Mouse (Mus musculus): ENCODE results near the gene Cast. TPM values are rescaled to one million over a fixed set of nuclear protein-coding genes. Genes with fewer than 3 reads are reported as not detected.

Cast gene
- total and polyA plus RNA-seq, 2 experiments from 2014 or later = 30.6 to 48.8 TPM

DNA sequence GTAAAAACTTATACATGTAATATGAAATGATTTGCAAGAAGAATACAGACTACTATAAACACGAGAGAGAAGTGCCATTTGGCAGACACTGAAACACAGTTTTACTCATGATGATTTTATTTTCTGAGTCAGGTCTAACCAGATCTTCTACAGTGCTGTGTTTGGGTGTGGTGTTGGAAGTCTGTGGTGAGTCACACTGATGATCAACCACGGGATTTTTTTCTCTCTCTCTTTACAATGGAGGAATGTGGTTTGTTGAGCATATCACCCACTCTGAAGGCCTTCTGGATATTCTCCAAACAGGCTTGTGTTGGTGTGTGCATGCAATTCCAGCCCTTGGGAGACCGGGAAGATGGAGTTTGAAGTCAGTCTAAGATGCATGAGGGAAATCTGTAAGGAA is 13.5 kb upstream of the Cast start:
- ATAC-seq (ENCODE audit: insufficient read depth, low read depth) = no peak
- H3K9me3 ChIP-seq (replicated peaks; ENCODE audit: control insufficient read depth, low read length) = no peaks in the 10 kb centered on the region
- H3K27me3 ChIP-seq (ENCODE audit: control insufficient read depth, insufficient read depth, low read length) = no peaks in the 10 kb centered on the region
- no peak overlapping the region for H3K4me2 ChIP-seq (ENCODE audit: low read depth, low read length)
- no peaks in the 10 kb centered on the region for H3K4me1 ChIP-seq (ENCODE audit: control insufficient read depth, insufficient read depth)
- H3K27ac ChIP-seq (ENCODE audit: low read depth) = no peak overlapping the region
- TF ChIP-seq CTCF (IDR thresholded peaks at IDR 0.05; ENCODE audit: low read depth) (no peak), EP300 (IDR thresholded peaks at IDR 0.05; ENCODE audit: low read depth) (no peak)
- no peaks in the 10 kb centered on the region for H3K36me3 ChIP-seq (replicated peaks; ENCODE audit: control insufficient read depth, insufficient read depth, low read length)
- no peak overlapping the region for H3K4me3 ChIP-seq (ENCODE audit: low read depth, low read length)
- H3K9ac ChIP-seq (replicated peaks; ENCODE audit: low read depth, low read length) = no peak overlapping the region
- DNase-seq (ENCODE audit: low spot score) = no peak
- WGBS = 53% methylated on average over 3 of the region's 3 CpGs

DNA sequence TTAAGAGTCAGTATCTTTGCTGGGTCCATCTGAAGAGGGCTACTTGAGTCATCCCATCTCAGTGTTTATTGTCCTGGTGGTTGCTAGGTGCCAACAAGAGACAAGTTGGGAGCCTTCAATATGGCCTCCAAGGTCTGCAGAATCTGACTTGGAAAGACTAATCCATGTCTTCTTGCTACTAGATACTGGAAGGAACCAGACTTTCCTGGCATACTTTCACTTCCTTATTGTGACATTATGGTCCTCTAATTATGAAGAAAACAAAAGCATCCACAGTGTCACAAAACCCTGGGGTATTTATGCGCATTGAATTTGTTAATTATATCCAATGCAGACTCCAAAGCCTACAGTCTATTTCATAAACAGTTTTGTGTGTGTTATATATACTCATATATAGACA is 7.1 kb upstream of the Cast start:
- H3K27me3 ChIP-seq (ENCODE audit: control insufficient read depth, insufficient read depth, low read length) = no peaks in the 10 kb centered on the region
- no peak overlapping the region for H3K9ac ChIP-seq (replicated peaks; ENCODE audit: low read depth, low read length)
- ATAC-seq (ENCODE audit: insufficient read depth, low read depth) (no peak), DNase-seq (ENCODE audit: low spot score) (no peak)
- H3K4me2 ChIP-seq (ENCODE audit: low read depth, low read length) = no peak overlapping the region
- TF ChIP-seq EP300 (IDR thresholded peaks at IDR 0.05; ENCODE audit: low read depth) = no peak
- TF ChIP-seq CTCF (IDR thresholded peaks at IDR 0.05; ENCODE audit: low read depth) = no peak
- H3K9me3 ChIP-seq (replicated peaks; ENCODE audit: control insufficient read depth, low read length) = no peaks in the 10 kb centered on the region
- H3K4me3 ChIP-seq (ENCODE audit: low read depth, low read length) = no peak overlapping the region
- H3K36me3 ChIP-seq (replicated peaks; ENCODE audit: control insufficient read depth, insufficient read depth, low read length) = no peaks in the 10 kb centered on the region
- H3K4me1 ChIP-seq (ENCODE audit: control insufficient read depth, insufficient read depth) = no peaks in the 10 kb centered on the region
- WGBS = 92% methylated on average over 1 of the region's 1 CpGs
- H3K27ac ChIP-seq (ENCODE audit: low read depth) = no peak overlapping the region

GRCm38 (mm10) chr13:74807446-74808151 is 1.0 kb downstream of the Cast start:
- H3K4me2 ChIP-seq (ENCODE audit: low read depth, low read length) = peak overlapping the region; percentile 88
- H3K27me3 ChIP-seq (ENCODE audit: control insufficient read depth, insufficient read depth, low read length) = no peaks in the 10 kb centered on the region
- 1% methylated on average over 30 of the region's 31 CpGs for WGBS
- peak overlapping the region; percentile 94 for H3K27ac ChIP-seq (ENCODE audit: low read depth)
- DNase-seq (ENCODE audit: low spot score) (peak; percentile 92), ATAC-seq (ENCODE audit: insufficient read depth, low read depth) (peak; percentile 98)
- H3K9me3 ChIP-seq (replicated peaks; ENCODE audit: control insufficient read depth, low read length) = no peaks in the 10 kb centered on the region
- no peaks in the 10 kb centered on the region for H3K36me3 ChIP-seq (replicated peaks; ENCODE audit: control insufficient read depth, insufficient read depth, low read length)
- peaks cover 12% of the 10 kb centered on the region; the same call in 1 of the 2 replicates for H3K4me1 ChIP-seq (ENCODE audit: control insufficient read depth, insufficient read depth)
- no peak for TF ChIP-seq CTCF (IDR thresholded peaks at IDR 0.05; ENCODE audit: low read depth)
- TF ChIP-seq EP300 (IDR thresholded peaks at IDR 0.05; ENCODE audit: low read depth) = no peak
- peak overlapping the region; percentile 81 for H3K4me3 ChIP-seq (ENCODE audit: low read depth, low read length)
- H3K9ac ChIP-seq (replicated peaks; ENCODE audit: low read depth, low read length) = peak overlapping the region; percentile 75

- DNase-seq (ENCODE audit: low spot score) (no peak), ATAC-seq (ENCODE audit: insufficient read depth, low read depth) (no peak)
- peak overlapping the region; percentile 88 for H3K4me2 ChIP-seq (ENCODE audit: low read depth, low read length)
- TF ChIP-seq CTCF (IDR thresholded peaks at IDR 0.05; ENCODE audit: low read depth) (no peak), EP300 (IDR thresholded peaks at IDR 0.05; ENCODE audit: low read depth) (no peak)
- H3K9me3 ChIP-seq (replicated peaks; ENCODE audit: control insufficient read depth, low read length) = no peaks in the 10 kb centered on the region
- 44% methylated on average over 5 of the region's 5 CpGs for WGBS
- H3K27ac ChIP-seq (ENCODE audit: low read depth) = peak overlapping the region; percentile 94; the same call in 1 of the 2 replicates
- peak overlapping the region; percentile 75; the same call in 1 of the 2 replicates for H3K9ac ChIP-seq (replicated peaks; ENCODE audit: low read depth, low read length)
- no peaks in the 10 kb centered on the region; the same call in 1 of the 2 replicates for H3K36me3 ChIP-seq (replicated peaks; ENCODE audit: control insufficient read depth, insufficient read depth, low read length)
- no peaks in the 10 kb centered on the region for H3K27me3 ChIP-seq (ENCODE audit: control insufficient read depth, insufficient read depth, low read length)
- peak overlapping the region; percentile 81 for H3K4me3 ChIP-seq (ENCODE audit: low read depth, low read length)
- H3K4me1 ChIP-seq (ENCODE audit: control insufficient read depth, insufficient read depth) = peaks cover 12% of the 10 kb centered on the region; the same call in 1 of the 2 replicates
Measured at GRCm38 (mm10) chr13:74806934-74807333, 1.7 kb downstream of the Cast start.

DNA sequence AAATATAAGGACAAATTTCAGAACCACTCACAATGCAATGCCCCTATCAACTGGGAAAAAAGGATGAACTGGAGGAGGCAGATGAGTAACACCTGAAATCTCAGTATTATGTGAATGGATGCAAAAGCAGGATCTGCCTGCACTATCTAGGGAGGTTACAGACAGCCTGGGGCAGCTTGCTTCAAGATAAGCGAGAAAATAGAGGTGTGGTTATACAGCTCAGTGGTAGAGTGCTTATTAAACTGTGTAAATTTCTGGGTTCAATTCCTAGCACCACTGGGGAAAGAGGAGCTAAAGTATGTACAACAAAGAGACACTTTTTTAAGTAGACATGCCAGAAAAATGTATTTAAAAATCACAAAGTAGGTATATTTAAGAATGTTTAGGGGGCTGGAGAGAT is 14.2 kb downstream of the Cast start:
- Histone ChIP-seq H3K36me3 (replicated peaks; ENCODE audit: control insufficient read depth, insufficient read depth, low read length) (peaks cover 11% of the 10 kb centered on the region), H3K9ac (replicated peaks; ENCODE audit: low read depth, low read length) (no peak overlapping the region), H3K4me1 (ENCODE audit: control insufficient read depth, insufficient read depth) (no peaks in the 10 kb centered on the region), H3K27ac (ENCODE audit: low read depth) (no peak overlapping the region), H3K9me3 (replicated peaks; ENCODE audit: control insufficient read depth, low read length) (no peaks in the 10 kb centered on the region), H3K4me3 (ENCODE audit: low read depth, low read length) (no peak overlapping the region), H3K4me2 (ENCODE audit: low read depth, low read length) (no peak overlapping the region), H3K27me3 (ENCODE audit: control insufficient read depth, insufficient read depth, low read length) (no peaks in the 10 kb centered on the region)
- TF ChIP-seq CTCF (IDR thresholded peaks at IDR 0.05; ENCODE audit: low read depth) (no peak), EP300 (IDR thresholded peaks at IDR 0.05; ENCODE audit: low read depth) (no peak)
- no peak for ATAC-seq (ENCODE audit: insufficient read depth, low read depth)
- 70% methylated on average over 1 of the region's 1 CpGs for WGBS
- no peak for DNase-seq (ENCODE audit: low spot score)

GRCm38 (mm10) chr13:74787681-74788080 is 20.9 kb downstream of the Cast start:
- TF ChIP-seq EP300 (IDR thresholded peaks at IDR 0.05; ENCODE audit: low read depth) = no peak
- no peak for TF ChIP-seq CTCF (IDR thresholded peaks at IDR 0.05; ENCODE audit: low read depth)
- H3K4me1 ChIP-seq (ENCODE audit: control insufficient read depth, insufficient read depth) = no peaks in the 10 kb centered on the region
- H3K36me3 ChIP-seq (replicated peaks; ENCODE audit: control insufficient read depth, insufficient read depth, low read length) = no peaks in the 10 kb centered on the region
- no peak overlapping the region for H3K4me2 ChIP-seq (ENCODE audit: low read depth, low read length)
- no peak overlapping the region for H3K4me3 ChIP-seq (ENCODE audit: low read depth, low read length)
- ATAC-seq (ENCODE audit: insufficient read depth, low read depth) (no peak), DNase-seq (ENCODE audit: low spot score) (no peak)
- 21% methylated on average over 1 of the region's 1 CpGs for WGBS
- no peaks in the 10 kb centered on the region for H3K27me3 ChIP-seq (ENCODE audit: control insufficient read depth, insufficient read depth, low read length)
- no peak overlapping the region for H3K9ac ChIP-seq (replicated peaks; ENCODE audit: low read depth, low read length)
- no peaks in the 10 kb centered on the region for H3K9me3 ChIP-seq (replicated peaks; ENCODE audit: control insufficient read depth, low read length)
- no peak overlapping the region for H3K27ac ChIP-seq (ENCODE audit: low read depth)
